Mouse (Mus musculus): ENCODE measurements around the gene Adcy1. TPM values are rescaled to one million over a fixed set of nuclear protein-coding genes. Genes with fewer than 3 reads are reported as not detected.
A peak's percentile ranks its signal among the peaks of the same experiment; 100 is the strongest.

Gene Adcy1
- polyA plus RNA-seq, 1 experiment: not detected

GRCm38 (mm10) chr11:7158196-7158595 is 94.9 kb downstream of the Adcy1 start:
- Histone ChIP-seq H3K4me3 (replicated peaks) (no peak overlapping the region), H3K9me3 (no peaks in the 10 kb centered on the region), H3K27me3 (replicated peaks) (no peaks in the 10 kb centered on the region), H3K36me3 (replicated peaks; ENCODE audit: low read length) (no peaks in the 10 kb centered on the region), H3K4me1 (peaks cover 3% of the 10 kb centered on the region; the same call in 1 of the 2 replicates)
- TF ChIP-seq GATA1 (IDR thresholded peaks at IDR 0.05; ENCODE audit: borderline replicate concordance, low read length): no peak
- TF ChIP-seq FLI1 (IDR thresholded peaks at IDR 0.05; ENCODE audit: low read length): no peak

DNA sequence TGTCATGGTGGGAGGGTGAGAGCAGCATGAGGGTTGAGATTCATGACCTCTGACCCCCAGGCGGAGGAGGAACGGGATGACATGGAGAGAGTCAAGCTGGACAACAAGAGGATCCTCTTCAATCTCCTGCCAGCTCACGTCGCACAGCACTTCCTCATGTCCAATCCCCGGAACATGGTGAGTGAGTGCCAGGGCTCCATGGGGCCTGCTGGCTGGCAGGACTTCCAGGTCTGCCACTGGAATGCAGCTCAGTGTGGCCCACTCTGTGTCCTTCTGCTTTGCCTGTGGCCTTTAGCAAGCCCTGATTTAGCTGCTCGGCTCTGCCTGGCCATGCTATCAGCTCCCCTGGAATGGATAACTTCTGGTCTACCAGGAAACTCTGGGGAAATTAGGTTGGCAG is 96.9 kb downstream of the Adcy1 start:
- TF ChIP-seq GATA1 (IDR thresholded peaks at IDR 0.05; ENCODE audit: borderline replicate concordance, low read length) (no peak), FLI1 (IDR thresholded peaks at IDR 0.05; ENCODE audit: low read length) (no peak)

DNA sequence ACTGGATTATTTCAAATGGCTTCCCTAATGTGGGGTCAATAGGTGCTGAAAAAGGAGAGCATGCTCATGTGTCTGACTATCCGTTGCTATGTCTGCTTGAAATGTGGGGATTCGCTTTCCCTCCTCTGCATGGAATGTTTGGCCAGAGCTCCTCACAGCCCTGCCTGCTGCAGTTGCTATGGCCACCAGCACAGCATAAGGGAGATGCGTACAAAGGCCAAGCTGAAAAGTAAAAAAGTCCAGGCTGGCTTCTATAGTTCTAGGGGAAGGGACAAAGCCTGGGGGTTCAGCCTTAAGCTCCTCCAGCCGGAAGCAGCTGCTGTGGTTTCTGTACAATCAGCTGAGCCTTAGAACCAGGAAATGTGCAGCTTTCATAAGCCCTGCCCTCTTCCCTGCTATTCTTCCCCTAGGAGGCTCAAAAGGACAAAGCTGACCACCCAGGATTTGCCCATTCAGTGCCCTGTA is 97.4 kb downstream of the Adcy1 start:
- TF ChIP-seq FLI1 (IDR thresholded peaks at IDR 0.05; ENCODE audit: low read length): no peak
- no peak for TF ChIP-seq GATA1 (IDR thresholded peaks at IDR 0.05; ENCODE audit: borderline replicate concordance, low read length)
- no peaks in the 10 kb centered on the region for H3K27me3 ChIP-seq (replicated peaks)
- no peaks in the 10 kb centered on the region for H3K36me3 ChIP-seq (replicated peaks; ENCODE audit: low read length)
- H3K9me3 ChIP-seq: no peaks in the 10 kb centered on the region
- H3K4me3 ChIP-seq (replicated peaks): no peak overlapping the region
- peaks cover 3% of the 10 kb centered on the region; the same call in 1 of the 2 replicates for H3K4me1 ChIP-seq

More for the DNA sequence above, 96.9 kb downstream of the Adcy1 start:
- no peaks in the 10 kb centered on the region for H3K36me3 ChIP-seq (replicated peaks; ENCODE audit: low read length)
- H3K27me3 ChIP-seq (replicated peaks): no peaks in the 10 kb centered on the region
- no peaks in the 10 kb centered on the region for H3K9me3 ChIP-seq
- peak overlapping the region; percentile 21 for H3K4me3 ChIP-seq (replicated peaks)
- H3K4me1 ChIP-seq: peaks cover 3% of the 10 kb centered on the region; the same call in 1 of the 2 replicates

DNA sequence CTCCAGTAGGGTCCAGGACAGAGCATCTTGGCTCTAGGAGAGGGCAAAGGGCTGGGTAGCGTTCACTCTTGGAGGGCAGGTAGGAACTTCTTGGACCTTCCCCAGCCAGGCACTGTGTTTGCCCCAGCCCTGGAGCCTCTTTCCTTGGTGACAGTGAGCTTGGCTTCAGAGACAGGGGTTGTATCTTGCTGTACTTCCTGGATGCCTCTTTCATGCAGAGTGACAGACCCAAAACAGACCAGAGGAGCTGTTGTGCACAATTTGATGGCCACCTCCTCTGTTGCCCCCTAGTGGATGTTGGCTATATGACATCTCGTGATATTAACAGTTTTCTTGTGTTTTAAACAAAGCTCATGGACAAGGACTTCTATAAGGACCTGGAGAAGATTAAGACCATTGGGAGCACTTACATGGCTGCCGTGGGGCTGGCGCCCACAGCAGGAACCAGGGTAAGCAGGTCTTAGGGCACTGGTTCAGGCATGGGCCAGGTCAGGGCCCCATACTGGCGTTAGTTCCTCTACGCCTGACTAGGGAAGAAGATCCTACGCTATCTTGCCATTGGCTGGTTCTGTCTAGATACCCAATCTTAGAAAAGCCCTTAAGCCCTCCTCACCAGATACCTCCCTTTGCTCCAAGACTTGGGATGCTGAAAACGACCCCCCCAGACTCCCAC is 98.3 kb downstream of the Adcy1 start:
- H3K4me3 ChIP-seq (replicated peaks): no peak overlapping the region
- H3K36me3 ChIP-seq (replicated peaks; ENCODE audit: low read length): no peaks in the 10 kb centered on the region
- peaks cover 3% of the 10 kb centered on the region; the same call in 1 of the 2 replicates for H3K4me1 ChIP-seq
- no peak for TF ChIP-seq GATA1 (IDR thresholded peaks at IDR 0.05; ENCODE audit: borderline replicate concordance, low read length)
- no peaks in the 10 kb centered on the region for H3K9me3 ChIP-seq
- H3K27me3 ChIP-seq (replicated peaks): no peaks in the 10 kb centered on the region

DNA sequence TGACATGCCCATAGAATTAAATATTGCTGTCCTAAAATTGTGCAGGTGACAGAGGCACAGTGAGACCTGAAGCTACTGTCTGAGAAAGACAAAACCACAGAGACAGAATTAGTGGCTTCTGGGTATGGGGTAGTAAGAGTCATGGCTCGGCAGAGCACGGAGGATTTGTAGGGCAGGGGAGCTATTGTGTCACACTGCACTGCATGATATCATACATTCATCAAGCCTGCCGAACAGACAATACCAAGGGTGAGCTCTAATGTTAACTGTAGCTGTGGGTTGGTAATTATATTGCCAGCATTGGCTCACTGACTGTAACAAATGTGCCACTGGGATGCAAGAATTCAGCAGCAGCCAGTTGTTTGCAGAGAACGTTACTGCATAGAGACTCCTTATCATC is 101.1 kb downstream of the Adcy1 start:
- H3K4me1 ChIP-seq: peaks cover 3% of the 10 kb centered on the region; the same call in 1 of the 2 replicates
- no peaks in the 10 kb centered on the region for H3K36me3 ChIP-seq (replicated peaks; ENCODE audit: low read length)
- no peak overlapping the region for H3K4me3 ChIP-seq (replicated peaks)
- no peaks in the 10 kb centered on the region for H3K27me3 ChIP-seq (replicated peaks)
- TF ChIP-seq GATA1 (IDR thresholded peaks at IDR 0.05; ENCODE audit: borderline replicate concordance, low read length) (no peak), FLI1 (IDR thresholded peaks at IDR 0.05; ENCODE audit: low read length) (no peak)
- peaks cover 2% of the 10 kb centered on the region; the same call in 1 of the 2 replicates for H3K9me3 ChIP-seq

DNA sequence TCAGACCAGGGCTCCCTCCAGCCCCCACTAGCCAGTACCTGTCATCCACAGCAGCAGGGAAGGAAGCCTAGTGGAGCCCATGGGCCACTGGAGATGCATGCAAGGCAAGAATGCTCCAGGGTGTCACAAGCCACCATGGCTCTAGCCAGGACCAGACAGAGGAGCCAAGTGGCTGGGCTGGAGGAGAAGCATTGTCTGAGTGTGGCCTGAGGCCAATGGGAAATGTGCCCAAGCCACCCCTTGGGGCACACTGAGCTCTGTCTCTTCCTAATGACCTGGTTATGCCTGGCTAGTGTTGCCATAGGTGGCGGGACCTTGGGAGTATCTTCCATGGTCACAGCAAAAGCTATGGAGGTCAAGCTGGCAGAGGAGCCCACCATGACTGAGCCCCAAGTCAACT is 106.4 kb downstream of the Adcy1 start:
- H3K4me1 ChIP-seq: no peaks in the 10 kb centered on the region
- no peaks in the 10 kb centered on the region for H3K36me3 ChIP-seq (replicated peaks; ENCODE audit: low read length)
- TF ChIP-seq GATA1 (IDR thresholded peaks at IDR 0.05; ENCODE audit: borderline replicate concordance, low read length): no peak
- TF ChIP-seq FLI1 (IDR thresholded peaks at IDR 0.05; ENCODE audit: low read length): no peak
- H3K9me3 ChIP-seq: peaks cover 9% of the 10 kb centered on the region; the same call in 1 of the 2 replicates
- no peak overlapping the region for H3K4me3 ChIP-seq (replicated peaks)
- H3K27me3 ChIP-seq (replicated peaks): no peaks in the 10 kb centered on the region

GRCm38 (mm10) chr11:7173664-7174063 is 110.4 kb downstream of the Adcy1 start:
- H3K9me3 ChIP-seq: peaks cover 16% of the 10 kb centered on the region; the same call in 1 of the 2 replicates
- no peak overlapping the region for H3K4me3 ChIP-seq (replicated peaks)
- TF ChIP-seq FLI1 (IDR thresholded peaks at IDR 0.05; ENCODE audit: low read length): no peak
- no peak for TF ChIP-seq GATA1 (IDR thresholded peaks at IDR 0.05; ENCODE audit: borderline replicate concordance, low read length)
- H3K27me3 ChIP-seq (replicated peaks): no peaks in the 10 kb centered on the region
- no peaks in the 10 kb centered on the region for H3K4me1 ChIP-seq
- no peaks in the 10 kb centered on the region for H3K36me3 ChIP-seq (replicated peaks; ENCODE audit: low read length)

- H3K36me3 ChIP-seq (replicated peaks; ENCODE audit: low read length): no peaks in the 10 kb centered on the region
- no peaks in the 10 kb centered on the region for H3K4me1 ChIP-seq
- TF ChIP-seq GATA1 (IDR thresholded peaks at IDR 0.05; ENCODE audit: borderline replicate concordance, low read length) (no peak), FLI1 (IDR thresholded peaks at IDR 0.05; ENCODE audit: low read length) (no peak)
- no peak overlapping the region for H3K4me3 ChIP-seq (replicated peaks)
- no peaks in the 10 kb centered on the region for H3K27me3 ChIP-seq (replicated peaks)
- 0 out of 2 replicates have a peak, but pooled peaks cover 9% of the 10 kb centered on the region for H3K9me3 ChIP-seq
Measured at GRCm38 (mm10) chr11:7178724-7179123, 115.4 kb downstream of the Adcy1 start.

DNA sequence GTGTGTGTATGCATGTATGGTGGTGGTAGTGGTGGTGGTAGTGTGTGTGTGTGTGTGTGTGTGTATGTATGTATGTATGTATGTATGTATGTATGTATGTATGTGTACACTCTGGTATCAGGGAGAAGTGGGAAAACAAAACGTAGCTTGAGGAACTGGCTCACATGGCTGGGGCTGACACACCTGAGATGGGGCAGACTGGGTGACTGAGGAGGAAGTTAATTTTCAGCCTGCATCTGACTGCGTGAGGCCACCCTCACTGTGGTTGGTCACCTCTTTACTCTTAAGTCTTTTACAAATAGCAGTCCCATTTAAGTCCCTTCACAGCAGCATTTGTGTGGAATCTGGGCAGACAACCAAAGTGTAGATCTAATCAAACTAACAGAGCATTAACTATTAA is 116.0 kb downstream of the Adcy1 start:
- H3K9me3 ChIP-seq: 0 out of 2 replicates have a peak, but pooled peaks cover 9% of the 10 kb centered on the region
- no peaks in the 10 kb centered on the region for H3K4me1 ChIP-seq
- TF ChIP-seq GATA1 (IDR thresholded peaks at IDR 0.05; ENCODE audit: borderline replicate concordance, low read length): no peak
- TF ChIP-seq FLI1 (IDR thresholded peaks at IDR 0.05; ENCODE audit: low read length): no peak
- H3K27me3 ChIP-seq (replicated peaks): no peaks in the 10 kb centered on the region
- no peak overlapping the region for H3K4me3 ChIP-seq (replicated peaks)
- H3K36me3 ChIP-seq (replicated peaks; ENCODE audit: low read length): no peaks in the 10 kb centered on the region

GRCm38 (mm10) chr11:7182409-7183042 is 119.2 kb downstream of the Adcy1 start:
- Histone ChIP-seq H3K4me1 (no peaks in the 10 kb centered on the region), H3K9me3 (0 out of 2 replicates have a peak, but pooled peaks cover 2% of the 10 kb centered on the region), H3K27me3 (replicated peaks) (no peaks in the 10 kb centered on the region), H3K36me3 (replicated peaks; ENCODE audit: low read length) (no peaks in the 10 kb centered on the region), H3K4me3 (replicated peaks) (no peak overlapping the region)
- no peak for TF ChIP-seq GATA1 (IDR thresholded peaks at IDR 0.05; ENCODE audit: borderline replicate concordance, low read length)
- no peak for TF ChIP-seq FLI1 (IDR thresholded peaks at IDR 0.05; ENCODE audit: low read length)

All from megakaryocyte, embryonic 14.5 days (primary cell).